Mouse (Mus musculus): ENCODE data around the gene Sost. TPM values are rescaled to one million over a fixed set of nuclear protein-coding genes. Genes with fewer than 3 reads are reported as not detected.

Sost gene
- polyA plus RNA-seq, 1 experiment from 2014 or later, result 1.8 TPM

DNA sequence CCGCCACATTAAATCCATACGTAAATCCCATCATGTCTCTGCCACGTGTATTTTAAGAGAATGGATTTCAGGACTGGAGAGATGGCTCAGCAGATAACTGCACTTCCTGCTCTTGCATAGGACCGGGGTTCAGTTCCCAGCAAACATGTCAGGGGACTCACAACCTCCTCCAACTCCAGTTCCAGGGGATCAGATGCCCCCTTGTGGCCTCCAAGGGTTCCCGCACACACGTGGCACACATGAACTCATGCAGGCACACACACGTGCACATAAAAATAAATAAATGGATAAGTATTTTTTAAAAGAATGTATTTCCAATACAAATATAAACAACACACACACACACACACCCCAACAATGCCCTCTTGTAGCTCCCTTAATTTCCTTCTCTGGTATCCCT lies 10.1 kb upstream of the Sost start:
- Histone ChIP-seq H3K36me3 (ENCODE audit: insufficient read depth, low read length) (peaks cover 31% of the 10 kb centered on the region), H3K9ac (ENCODE audit: low read depth, low read length) (no peak overlapping the region), H3K4me3 (replicated peaks; ENCODE audit: low read depth, low read length) (no peak overlapping the region), H3K27me3 (ENCODE audit: insufficient read depth, low read length) (no peaks in the 10 kb centered on the region), H3K27ac (no peak overlapping the region), H3K4me1 (replicated peaks; ENCODE audit: insufficient read depth, low read length) (peaks cover 11% of the 10 kb centered on the region; the same call in 1 of the 2 replicates), H3K9me3 (replicated peaks; ENCODE audit: low read length) (no peaks in the 10 kb centered on the region), H3K4me2 (ENCODE audit: low read length) (no peak overlapping the region)
- TF ChIP-seq CTCF (IDR thresholded peaks at IDR 0.05; ENCODE audit: low read depth), result peak; percentile 35; the same call in 1 of the 2 replicates
- no peak for DNase-seq (ENCODE audit: low spot score)
- no peak for ATAC-seq (replicated peaks; ENCODE audit: low FRiP score, low read depth)
- WGBS, result 94% methylated on average over 7 of the region's 7 CpGs

- DNase-seq (ENCODE audit: low spot score), result no peak
- 56% methylated on average over 9 of the region's 9 CpGs for WGBS
- H3K9me3 ChIP-seq (replicated peaks; ENCODE audit: low read length), result no peaks in the 10 kb centered on the region
These were observed 8.1 kb upstream of the Sost start for GRCm38 (mm10) chr11:101974923-101975322.

GRCm38 (mm10) chr11:101974181-101974580 lies 7.4 kb upstream of the Sost start:
- TF ChIP-seq CTCF (IDR thresholded peaks at IDR 0.05; ENCODE audit: low read depth), result no peak

More at GRCm38 (mm10) chr11:101974923-101975322, 8.1 kb upstream of the Sost start:
- ATAC-seq (replicated peaks; ENCODE audit: low FRiP score, low read depth), result no peak
- Histone ChIP-seq H3K4me2 (ENCODE audit: low read length) (no peak overlapping the region), H3K36me3 (ENCODE audit: insufficient read depth, low read length) (peaks cover 24% of the 10 kb centered on the region), H3K4me3 (replicated peaks; ENCODE audit: low read depth, low read length) (no peak overlapping the region), H3K27me3 (ENCODE audit: insufficient read depth, low read length) (no peaks in the 10 kb centered on the region), H3K9ac (ENCODE audit: low read depth, low read length) (no peak overlapping the region), H3K4me1 (replicated peaks; ENCODE audit: insufficient read depth, low read length) (peaks cover 7% of the 10 kb centered on the region; the same call in 1 of the 2 replicates), H3K27ac (no peak overlapping the region)
- TF ChIP-seq CTCF (IDR thresholded peaks at IDR 0.05; ENCODE audit: low read depth), result peak; percentile 58

GRCm38 (mm10) chr11:101973496-101973895 lies 6.7 kb upstream of the Sost start:
- DNase-seq (ENCODE audit: low spot score), result no peak
- H3K36me3 ChIP-seq (ENCODE audit: insufficient read depth, low read length), result peaks cover 16% of the 10 kb centered on the region
- no peaks in the 10 kb centered on the region for H3K9me3 ChIP-seq (replicated peaks; ENCODE audit: low read length)
- no peak for ATAC-seq (replicated peaks; ENCODE audit: low FRiP score, low read depth)
- H3K27ac ChIP-seq, result no peak overlapping the region
- peaks cover 6% of the 10 kb centered on the region; the same call in 1 of the 2 replicates for H3K4me1 ChIP-seq (replicated peaks; ENCODE audit: insufficient read depth, low read length)
- 70% methylated on average over 9 of the region's 9 CpGs for WGBS
- no peak overlapping the region for H3K4me2 ChIP-seq (ENCODE audit: low read length)
- no peaks in the 10 kb centered on the region for H3K27me3 ChIP-seq (ENCODE audit: insufficient read depth, low read length)
- H3K4me3 ChIP-seq (replicated peaks; ENCODE audit: low read depth, low read length), result no peak overlapping the region
- no peak for TF ChIP-seq CTCF (IDR thresholded peaks at IDR 0.05; ENCODE audit: low read depth)
- no peak overlapping the region for H3K9ac ChIP-seq (ENCODE audit: low read depth, low read length)

More at GRCm38 (mm10) chr11:101974181-101974580, 7.4 kb upstream of the Sost start:
- Histone ChIP-seq H3K27ac (no peak overlapping the region), H3K9ac (ENCODE audit: low read depth, low read length) (no peak overlapping the region), H3K4me3 (replicated peaks; ENCODE audit: low read depth, low read length) (no peak overlapping the region), H3K36me3 (ENCODE audit: insufficient read depth, low read length) (peaks cover 16% of the 10 kb centered on the region), H3K27me3 (ENCODE audit: insufficient read depth, low read length) (no peaks in the 10 kb centered on the region), H3K4me1 (replicated peaks; ENCODE audit: insufficient read depth, low read length) (peaks cover 7% of the 10 kb centered on the region; the same call in 1 of the 2 replicates), H3K9me3 (replicated peaks; ENCODE audit: low read length) (no peaks in the 10 kb centered on the region), H3K4me2 (ENCODE audit: low read length) (no peak overlapping the region)
- ATAC-seq (replicated peaks; ENCODE audit: low FRiP score, low read depth) (no peak), DNase-seq (ENCODE audit: low spot score) (no peak)
- 39% methylated on average over 6 of the region's 6 CpGs for WGBS

DNA sequence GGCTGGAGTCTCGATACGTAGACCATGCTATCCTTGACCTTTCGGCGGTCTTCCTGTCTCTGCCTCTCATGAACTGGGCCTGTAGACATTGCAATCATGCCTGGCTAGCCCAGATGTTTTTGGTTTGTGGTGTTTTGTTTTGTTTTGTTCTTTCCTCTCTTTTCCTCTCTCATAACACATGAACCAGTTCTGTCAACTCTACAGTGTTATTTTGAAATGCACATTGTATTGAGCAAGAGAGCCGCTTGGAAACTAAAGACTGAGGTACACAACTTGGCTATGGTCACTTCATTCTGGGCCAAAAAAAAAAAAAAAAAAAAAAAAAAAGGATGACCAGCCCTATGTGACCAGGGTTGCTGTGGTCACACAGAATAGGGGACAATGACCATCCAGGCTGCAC lies 5.8 kb upstream of the Sost start:
- H3K4me3 ChIP-seq (replicated peaks; ENCODE audit: low read depth, low read length), result no peak overlapping the region
- no peaks in the 10 kb centered on the region for H3K9me3 ChIP-seq (replicated peaks; ENCODE audit: low read length)
- no peaks in the 10 kb centered on the region for H3K27me3 ChIP-seq (ENCODE audit: insufficient read depth, low read length)
- DNase-seq (ENCODE audit: low spot score) (no peak), ATAC-seq (replicated peaks; ENCODE audit: low FRiP score, low read depth) (no peak)
- no peak overlapping the region for H3K4me2 ChIP-seq (ENCODE audit: low read length)
- WGBS, result 89% methylated on average over 5 of the region's 5 CpGs
- H3K27ac ChIP-seq, result no peak overlapping the region
- no peaks in the 10 kb centered on the region; the same call in 1 of the 2 replicates for H3K4me1 ChIP-seq (replicated peaks; ENCODE audit: insufficient read depth, low read length)
- no peak for TF ChIP-seq CTCF (IDR thresholded peaks at IDR 0.05; ENCODE audit: low read depth)
- H3K36me3 ChIP-seq (ENCODE audit: insufficient read depth, low read length), result peaks cover 16% of the 10 kb centered on the region
- H3K9ac ChIP-seq (ENCODE audit: low read depth, low read length), result no peak overlapping the region

GRCm38 (mm10) chr11:101972097-101972496 lies 5.3 kb upstream of the Sost start:
- Histone ChIP-seq H3K27me3 (ENCODE audit: insufficient read depth, low read length) (no peaks in the 10 kb centered on the region), H3K9me3 (replicated peaks; ENCODE audit: low read length) (no peaks in the 10 kb centered on the region), H3K36me3 (ENCODE audit: insufficient read depth, low read length) (peaks cover 16% of the 10 kb centered on the region), H3K9ac (ENCODE audit: low read depth, low read length) (no peak overlapping the region), H3K4me2 (ENCODE audit: low read length) (no peak overlapping the region), H3K4me1 (replicated peaks; ENCODE audit: insufficient read depth, low read length) (no peaks in the 10 kb centered on the region), H3K4me3 (replicated peaks; ENCODE audit: low read depth, low read length) (no peak overlapping the region), H3K27ac (no peak overlapping the region)
- 80% methylated on average over 3 of the region's 3 CpGs for WGBS
- DNase-seq (ENCODE audit: low spot score) (no peak), ATAC-seq (replicated peaks; ENCODE audit: low FRiP score, low read depth) (no peak)
- no peak for TF ChIP-seq CTCF (IDR thresholded peaks at IDR 0.05; ENCODE audit: low read depth)

DNA sequence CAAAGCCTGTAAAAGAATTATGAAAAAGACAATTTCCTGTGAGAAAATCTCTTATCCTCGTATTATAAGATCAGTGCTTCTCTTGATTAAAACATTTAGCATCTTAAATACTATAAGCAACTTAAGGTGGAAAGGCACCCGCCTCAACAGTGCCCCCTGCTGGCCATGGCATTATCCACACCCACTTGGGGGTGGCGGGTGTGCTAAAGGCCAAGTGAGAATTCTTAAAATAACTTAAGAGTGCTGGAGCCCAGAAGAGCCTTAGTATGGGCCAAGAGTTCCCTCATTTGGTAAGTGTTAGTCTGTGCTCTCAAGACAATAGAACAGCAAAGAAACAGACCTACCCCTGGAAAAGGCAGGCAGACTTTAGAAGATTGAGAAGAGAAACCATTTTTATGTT lies 4.6 kb upstream of the Sost start:
- no peak overlapping the region for H3K27ac ChIP-seq
- 57% methylated on average over 3 of the region's 3 CpGs for WGBS
- no peak overlapping the region for H3K4me3 ChIP-seq (replicated peaks; ENCODE audit: low read depth, low read length)
- H3K4me1 ChIP-seq (replicated peaks; ENCODE audit: insufficient read depth, low read length), result 0 out of 2 replicates have a peak, but pooled peaks cover 5% of the 10 kb centered on the region
- DNase-seq (ENCODE audit: low spot score), result peak; percentile 29
- H3K9me3 ChIP-seq (replicated peaks; ENCODE audit: low read length), result no peaks in the 10 kb centered on the region
- H3K36me3 ChIP-seq (ENCODE audit: insufficient read depth, low read length), result peaks cover 16% of the 10 kb centered on the region
- no peak for ATAC-seq (replicated peaks; ENCODE audit: low FRiP score, low read depth)
- peak; percentile 78 for TF ChIP-seq CTCF (IDR thresholded peaks at IDR 0.05; ENCODE audit: low read depth)
- no peak overlapping the region for H3K4me2 ChIP-seq (ENCODE audit: low read length)
- no peak overlapping the region for H3K9ac ChIP-seq (ENCODE audit: low read depth, low read length)
- no peaks in the 10 kb centered on the region for H3K27me3 ChIP-seq (ENCODE audit: insufficient read depth, low read length)

All from kidney, postnatal 0 days (tissue).